Mouse (Mus musculus): ENCODE results near the gene Nlrp1b.

Gene Nlrp1b

GRCm38 (mm10) chr11:71230684-71231480 lies at the start of gene Nlrp1b:
Nlrp1b (minus strand) TSS chr11:71230733.
- in situ Hi-C loops (cut with MboI; ENCODE audit: low pct_unique_long_range_greater_than_20kb in 1 of 2, low sequenced_read_pairs in 2 of 2, unreplicated experiment in 1 of 2): loop anchor here in 1 of 2 experiments (10.0 kb wide), 1 partner anchor 54 kb away; no protein-coding TSS in a partner anchor

GRCm38 (mm10) chr11:71261036-71261435 lies 30.5 kb upstream of the Nlrp1b start:
- in situ Hi-C loops (cut with MboI; ENCODE audit: low pct_unique_long_range_greater_than_20kb in 1 of 2, low sequenced_read_pairs in 2 of 2, unreplicated experiment in 1 of 2): loop anchor here in 1 of 2 experiments (25.0 kb wide), 1 partner anchor 149 kb away; no protein-coding TSS in a partner anchor

DNA sequence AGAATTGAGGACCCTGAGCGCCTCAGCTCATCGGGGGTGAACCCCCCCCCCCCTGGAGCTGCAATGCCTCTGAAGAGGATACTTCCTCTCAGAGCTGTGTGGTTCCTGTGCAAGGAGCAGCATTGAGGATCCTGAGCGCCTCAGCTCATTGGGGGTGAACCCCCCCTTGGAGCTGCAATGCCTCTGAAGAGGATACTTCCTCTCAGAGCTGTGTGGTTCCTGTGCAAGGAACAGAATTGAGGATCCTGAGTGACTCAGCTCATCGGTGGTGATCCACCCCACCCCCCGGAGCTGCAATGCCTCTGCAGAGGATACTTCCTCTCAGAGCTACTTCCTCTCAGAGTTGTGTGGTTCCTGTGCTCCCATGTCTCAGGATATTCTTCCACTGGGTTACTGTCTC lies 20.8 kb upstream of the Nlrp1b start:
- in situ Hi-C loops (cut with MboI; ENCODE audit: low pct_unique_long_range_greater_than_20kb in 1 of 2, low sequenced_read_pairs in 2 of 2, unreplicated experiment in 1 of 2): loop anchor here in 1 of 2 experiments (25.0 kb wide), 1 partner anchor 139 kb away; no protein-coding TSS in a partner anchor

DNA sequence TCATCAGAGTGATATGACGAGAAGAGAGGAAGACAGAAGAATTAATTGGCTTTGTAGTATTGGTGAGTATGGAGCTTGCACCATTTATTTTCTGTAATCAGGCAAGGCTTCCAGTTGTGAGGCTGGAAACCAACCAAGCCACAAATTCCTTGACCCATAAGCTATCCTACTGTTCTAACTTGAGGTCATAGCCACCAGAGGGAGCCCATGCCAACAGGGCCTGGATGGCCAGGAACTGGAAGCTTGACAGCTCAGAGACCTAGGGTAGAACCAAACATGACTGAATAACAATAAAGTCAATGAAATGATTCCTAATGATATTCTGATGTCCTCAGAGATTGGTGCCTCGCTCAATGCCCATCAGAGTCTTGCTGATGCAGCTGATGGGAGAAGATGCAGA lies 5.9 kb downstream of the Nlrp1b start:
- in situ Hi-C loops (cut with MboI; ENCODE audit: low pct_unique_long_range_greater_than_20kb in 1 of 2, low sequenced_read_pairs in 2 of 2, unreplicated experiment in 1 of 2): no loop called here

DNA sequence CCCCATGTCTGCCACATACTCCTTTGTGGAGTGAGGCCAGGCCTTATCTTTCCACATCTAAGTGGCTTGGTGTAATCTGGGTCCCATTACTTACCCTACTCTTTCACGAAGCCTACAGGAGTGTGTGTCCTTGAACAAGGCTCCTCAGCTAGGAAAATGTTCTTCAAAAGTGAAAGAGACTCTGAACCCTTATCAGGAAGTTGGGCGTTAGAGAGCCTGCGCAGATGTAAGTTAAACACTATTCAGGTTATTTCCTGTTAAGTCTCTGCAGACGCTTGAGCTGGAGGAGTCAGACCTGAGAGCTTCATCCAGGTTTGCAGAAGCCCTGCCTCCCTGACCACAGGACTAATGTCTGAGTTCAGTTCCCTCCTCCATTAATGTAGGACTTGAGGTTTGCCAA lies 27.8 kb downstream of the Nlrp1b start:
- in situ Hi-C loops (cut with MboI; ENCODE audit: low pct_unique_long_range_greater_than_20kb in 1 of 2, low sequenced_read_pairs in 2 of 2, unreplicated experiment in 1 of 2): no loop called here

DNA sequence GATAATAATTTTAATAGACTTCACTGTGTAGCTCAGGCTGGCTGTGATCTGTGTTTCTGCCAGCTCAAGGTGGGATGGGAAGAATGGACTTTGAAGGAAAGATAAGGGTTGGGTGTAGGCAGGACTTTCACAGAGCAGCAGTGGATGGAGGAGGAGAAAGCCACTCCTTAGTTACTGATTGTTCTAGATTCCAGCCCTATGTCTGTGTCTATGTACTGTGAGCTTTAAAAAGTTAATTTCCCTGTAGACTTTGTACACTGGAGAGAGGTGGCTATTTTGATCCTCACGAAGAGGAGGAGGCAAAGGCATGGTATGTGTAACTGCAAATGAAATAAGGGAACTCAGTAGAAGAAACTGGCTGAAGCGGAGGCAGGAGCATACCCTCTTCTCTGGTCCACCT lies 31.2 kb downstream of the Nlrp1b start:
- in situ Hi-C loops (cut with MboI; ENCODE audit: low pct_unique_long_range_greater_than_20kb in 1 of 2, low sequenced_read_pairs in 2 of 2, unreplicated experiment in 1 of 2): no loop called here

- in situ Hi-C loops (cut with MboI; ENCODE audit: low pct_unique_long_range_greater_than_20kb in 1 of 2, low sequenced_read_pairs in 2 of 2, unreplicated experiment in 1 of 2): no loop called here
Observed at GRCm38 (mm10) chr11:71169633-71170032, 60.9 kb downstream of the Nlrp1b start.

GRCm38 (mm10) chr11:71164139-71164538 lies 66.4 kb downstream of the Nlrp1b start:
- in situ Hi-C loops (cut with MboI; ENCODE audit: low pct_unique_long_range_greater_than_20kb in 1 of 2, low sequenced_read_pairs in 2 of 2, unreplicated experiment in 1 of 2): no loop called here

- in situ Hi-C loops (cut with MboI; ENCODE audit: low pct_unique_long_range_greater_than_20kb in 1 of 2, low sequenced_read_pairs in 2 of 2, unreplicated experiment in 1 of 2): no loop called here
Observed at GRCm38 (mm10) chr11:71159439-71160136, 70.9 kb downstream of the Nlrp1b start.

DNA sequence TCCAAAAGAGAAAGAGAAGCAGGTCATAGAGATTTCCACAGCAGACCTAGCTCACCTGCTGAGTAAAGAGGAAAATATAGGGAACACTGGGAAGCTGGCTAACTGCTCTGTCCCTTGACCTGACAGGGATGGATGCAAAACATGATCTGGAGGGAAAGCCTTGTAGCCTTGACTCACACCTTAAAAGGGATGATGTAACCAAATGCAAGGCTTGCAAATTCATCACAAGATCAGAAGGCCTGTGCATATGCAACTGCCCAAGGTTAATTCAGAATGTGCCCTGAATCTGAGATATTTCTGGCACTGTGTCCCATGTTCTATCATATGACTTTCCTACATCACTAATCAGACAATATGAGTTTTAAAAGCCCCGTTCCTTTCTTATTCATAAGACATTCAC lies 75.3 kb downstream of the Nlrp1b start:
- in situ Hi-C loops (cut with MboI; ENCODE audit: low pct_unique_long_range_greater_than_20kb in 1 of 2, low sequenced_read_pairs in 2 of 2, unreplicated experiment in 1 of 2): no loop called here

DNA sequence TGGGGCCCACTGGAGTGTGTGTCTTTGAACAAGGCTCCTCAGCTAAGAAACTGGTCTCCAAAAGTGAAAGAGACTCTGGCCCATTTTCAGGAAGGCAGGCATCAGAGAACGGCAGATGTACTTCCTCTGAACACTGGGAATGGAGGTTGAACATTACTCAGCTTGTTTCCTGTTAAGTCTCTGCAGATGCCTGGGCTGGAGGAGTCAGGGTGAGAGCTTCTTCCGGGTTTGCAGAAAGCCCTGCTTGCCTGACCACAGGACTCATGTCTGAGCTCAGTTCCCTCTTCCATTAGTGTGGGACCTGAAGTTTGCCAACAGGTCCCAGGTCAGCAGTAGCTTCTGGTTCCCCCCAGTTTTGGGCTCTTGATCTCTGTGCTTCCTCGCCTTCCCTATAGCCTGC lies 85.9 kb downstream of the Nlrp1b start, which contains the start of gene Nlrp1a:
Gene Nlrp1a, minus strand, starts transcription at position 44 of the 400 bp plus-strand sequence.
- in situ Hi-C loops (cut with MboI; ENCODE audit: low pct_unique_long_range_greater_than_20kb in 1 of 2, low sequenced_read_pairs in 2 of 2, unreplicated experiment in 1 of 2): no loop called here

DNA sequence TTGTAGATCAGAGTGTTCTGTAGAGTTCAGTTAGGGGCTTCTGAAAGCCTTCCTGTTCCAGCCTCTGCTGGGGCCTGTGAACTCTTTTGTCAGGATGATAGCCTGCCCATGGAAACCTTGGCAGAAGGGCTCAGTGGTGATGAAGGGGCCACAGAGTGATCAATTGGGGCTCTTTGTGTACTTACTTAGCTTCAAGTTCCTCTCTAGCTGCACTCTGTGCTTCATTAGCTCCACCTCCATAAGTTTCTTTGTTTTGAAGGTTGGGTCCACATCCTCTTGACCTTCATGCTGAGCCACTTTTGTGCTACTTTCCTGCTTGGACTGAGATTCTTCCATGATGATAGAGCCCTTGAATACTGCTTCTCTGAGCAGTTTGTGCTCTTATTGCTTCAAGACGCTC lies 88.5 kb downstream of the Nlrp1b start:
- in situ Hi-C loops (cut with MboI; ENCODE audit: low pct_unique_long_range_greater_than_20kb in 1 of 2, low sequenced_read_pairs in 2 of 2, unreplicated experiment in 1 of 2): no loop called here

DNA sequence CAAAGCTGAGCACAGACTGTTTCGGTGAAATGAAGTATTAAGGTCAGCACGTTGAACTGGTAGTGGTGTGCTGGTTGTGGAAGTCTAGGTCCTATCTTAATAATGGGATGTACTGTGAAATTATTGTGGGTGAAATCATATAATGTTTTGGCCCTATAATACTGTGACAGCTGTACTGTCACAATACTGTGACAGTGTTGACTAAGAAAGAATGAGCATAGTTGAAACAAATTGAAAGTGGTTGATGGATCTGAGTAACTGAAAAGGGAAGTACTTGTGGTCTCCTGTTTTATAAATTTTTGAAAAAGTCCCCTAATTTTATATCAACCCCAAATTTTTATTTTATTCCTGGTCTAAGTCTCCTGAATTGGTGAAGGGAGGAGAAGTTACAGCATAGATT lies 123.4 kb downstream of the Nlrp1b start:
- in situ Hi-C loops (cut with MboI; ENCODE audit: low pct_unique_long_range_greater_than_20kb in 1 of 2, low sequenced_read_pairs in 2 of 2, unreplicated experiment in 1 of 2): loop anchor here in 1 of 2 experiments (25.0 kb wide), 1 partner anchor 155 kb away; no protein-coding TSS in a partner anchor

- in situ Hi-C loops (cut with MboI; ENCODE audit: low pct_unique_long_range_greater_than_20kb in 1 of 2, low sequenced_read_pairs in 2 of 2, unreplicated experiment in 1 of 2): loop anchor here in 1 of 2 experiments (25.0 kb wide), 1 partner anchor 156 kb away; no protein-coding TSS in a partner anchor
Observed at GRCm38 (mm10) chr11:71106261-71107021, 124.1 kb downstream of the Nlrp1b start.

GRCm38 (mm10) chr11:71103931-71104330 lies 126.6 kb downstream of the Nlrp1b start:
- in situ Hi-C loops (cut with MboI; ENCODE audit: low pct_unique_long_range_greater_than_20kb in 1 of 2, low sequenced_read_pairs in 2 of 2, unreplicated experiment in 1 of 2): loop anchor here in 1 of 2 experiments (25.0 kb wide), 1 partner anchor 158 kb away; no protein-coding TSS in a partner anchor
